Mouse (Mus musculus) bone marrow macrophage, adult 2 months (primary cell): ENCODE data around the gene Sit1. TPM values are rescaled to one million over a fixed set of nuclear protein-coding genes. Genes with fewer than 3 reads are reported as not detected.
"Not testable (repeated sequence)": the region's sequence is repeated elsewhere in the genome, so short reads cannot be mapped to it uniquely, and the experiment has no call there.

ENCODE experiments used
- H3K27ac ChIP-seq: 2 replicates; pipeline ENCODE4 v1.5.1; 2012; ENCODE audit warnings: low read depth, low read length; ENCODE audit not compliant: insufficient read depth
- H3K4me1 ChIP-seq: 2 replicates; pipeline ENCODE4 v1.6.1; 2012; ENCODE audit warnings: low read length; ENCODE audit not compliant: control insufficient read depth, insufficient read depth
- H3K4me3 ChIP-seq: 2 replicates; pipeline ENCODE4 v1.5.1; 2012; ENCODE audit warnings: mild to moderate bottlenecking, low read length, moderate library complexity; ENCODE audit not compliant: insufficient read depth
- CTCF ChIP-seq: IDR thresholded peaks from 2 replicates; pipeline ENCODE4 v1.5.1; 2012; ENCODE audit warnings: low read depth, mild to moderate bottlenecking, low read length, moderate library complexity
- POLR2A ChIP-seq: IDR thresholded peaks from 2 replicates; pipeline ENCODE4 v1.6.1; 2012; ENCODE audit warnings: mild to moderate bottlenecking, low read depth, low read length, borderline replicate concordance
- polyA plus RNA-seq: library from polyadenylated mRNA; stranded (reverse); fragments of >200 nt; gene quantifications from 2 replicates; pipeline ENCODE4 v1.2.4, GENCODE M21; 2012; ENCODE audit not compliant: missing spikeins, insufficient read depth, insufficient read length

Sit1 gene
- polyA plus RNA-seq, 1 experiment, result not detected

DNA sequence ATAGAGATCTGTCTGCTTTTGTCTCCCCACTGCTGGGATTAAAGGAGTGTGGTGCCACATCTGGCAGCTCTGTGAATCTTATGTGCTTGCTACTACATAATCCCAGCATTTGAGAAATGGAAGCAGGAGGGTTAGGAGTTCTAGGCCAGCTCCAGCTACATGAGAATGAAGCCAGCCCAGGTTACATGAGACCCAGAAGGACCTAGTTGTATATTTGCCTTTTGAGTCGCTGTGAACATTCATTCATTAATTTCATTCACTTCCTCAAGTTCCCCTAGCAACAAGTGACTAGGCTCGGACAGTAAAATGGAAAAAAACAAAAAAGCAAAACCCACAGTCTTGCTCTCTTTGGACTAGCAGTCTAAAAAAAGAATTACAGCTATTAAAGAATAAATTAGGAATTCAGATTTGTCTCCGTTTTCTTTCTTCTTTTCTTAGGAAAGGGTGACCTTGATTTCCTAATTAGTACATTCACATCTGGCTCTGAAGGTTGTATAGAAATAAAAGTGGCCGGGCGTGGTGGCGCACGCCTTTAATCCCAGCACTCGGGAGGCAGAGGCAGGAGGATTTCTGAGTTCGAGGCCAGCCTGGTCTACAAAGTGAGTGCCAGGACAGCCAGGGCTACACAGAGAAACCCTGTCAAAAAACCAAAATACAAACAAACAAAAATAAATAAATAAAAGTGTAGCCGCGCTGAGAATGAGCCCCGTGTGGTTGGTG is 8.7 kb upstream of the Sit1 start:
- no peak overlapping the region for H3K27ac ChIP-seq
- no peak for TF ChIP-seq CTCF
- no peak for TF ChIP-seq POLR2A
- H3K4me3 ChIP-seq, result no peak overlapping the region
- H3K4me1 ChIP-seq, result peaks cover 3% of the 10 kb centered on the region

DNA sequence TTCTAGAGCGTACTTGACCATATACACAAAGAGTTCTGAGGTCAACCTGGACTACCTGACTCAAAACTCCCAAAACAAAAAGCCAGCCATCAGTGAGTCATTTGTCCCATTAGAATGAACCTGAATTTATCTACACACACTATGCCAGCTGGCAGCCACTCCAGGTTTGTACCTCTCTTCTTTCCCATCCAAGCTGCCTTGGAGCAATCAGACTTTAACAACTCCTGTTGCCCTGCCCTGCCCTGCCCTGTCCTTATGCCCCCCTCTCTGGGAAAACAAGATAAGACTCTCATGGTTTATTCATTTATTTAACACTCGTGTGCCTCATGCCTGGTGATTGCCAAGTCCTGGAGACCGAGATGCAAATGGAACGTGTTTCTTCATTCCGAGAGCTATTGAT is 7.3 kb upstream of the Sit1 start:
- H3K27ac ChIP-seq, result no peak overlapping the region

DNA sequence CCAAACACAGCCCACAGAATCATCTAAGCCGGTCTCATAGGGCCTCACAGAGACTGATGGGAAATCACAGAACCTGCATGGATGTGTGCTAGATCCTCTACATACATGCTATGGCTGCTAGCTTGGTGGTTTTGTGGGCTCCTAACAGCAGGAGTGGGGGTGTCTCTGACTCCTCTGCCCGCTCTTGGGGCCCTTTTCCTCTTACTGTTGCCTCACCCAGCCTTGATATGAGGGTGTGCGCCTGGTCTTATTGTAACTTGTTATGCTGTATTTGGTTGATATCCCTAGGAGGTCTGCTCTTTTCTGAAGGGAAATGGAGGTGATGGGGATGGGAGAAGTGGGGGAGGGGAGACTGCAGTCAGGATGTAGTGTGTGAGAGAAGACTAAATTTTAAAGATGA is 6.1 kb upstream of the Sit1 start:
- TF ChIP-seq CTCF (no peak), POLR2A (no peak)
- no peak overlapping the region for H3K4me3 ChIP-seq
- H3K27ac ChIP-seq, result no peak overlapping the region
- peaks cover 3% of the 10 kb centered on the region for H3K4me1 ChIP-seq

More for the DNA sequence above, 7.3 kb upstream of the Sit1 start:
- no peak for TF ChIP-seq POLR2A
- no peak for TF ChIP-seq CTCF
- Histone ChIP-seq H3K4me3 (no peak overlapping the region), H3K4me1 (peaks cover 3% of the 10 kb centered on the region)

DNA sequence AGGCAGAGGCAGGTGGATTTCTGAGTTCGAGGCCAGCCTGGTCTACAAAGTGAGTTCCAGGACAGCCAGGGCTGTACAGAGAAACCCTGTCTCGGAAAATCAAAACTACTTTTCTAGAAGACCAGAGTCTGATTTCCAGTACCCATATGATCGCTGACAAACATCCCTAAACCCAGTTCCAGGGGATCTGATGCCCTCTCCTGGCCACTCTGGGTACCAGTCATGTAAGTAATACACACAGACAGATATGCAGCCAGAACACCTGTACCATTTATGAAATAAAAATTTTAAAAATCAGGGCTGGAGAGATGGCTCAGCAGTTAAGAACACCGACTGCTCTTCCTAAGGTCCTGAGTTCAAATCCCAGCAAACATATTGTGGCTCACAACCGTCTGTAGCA is 2.1 kb upstream of the Sit1 start:
- H3K27ac ChIP-seq, H3K4me1 ChIP-seq, H3K4me3 ChIP-seq: not testable (repeated sequence)

DNA sequence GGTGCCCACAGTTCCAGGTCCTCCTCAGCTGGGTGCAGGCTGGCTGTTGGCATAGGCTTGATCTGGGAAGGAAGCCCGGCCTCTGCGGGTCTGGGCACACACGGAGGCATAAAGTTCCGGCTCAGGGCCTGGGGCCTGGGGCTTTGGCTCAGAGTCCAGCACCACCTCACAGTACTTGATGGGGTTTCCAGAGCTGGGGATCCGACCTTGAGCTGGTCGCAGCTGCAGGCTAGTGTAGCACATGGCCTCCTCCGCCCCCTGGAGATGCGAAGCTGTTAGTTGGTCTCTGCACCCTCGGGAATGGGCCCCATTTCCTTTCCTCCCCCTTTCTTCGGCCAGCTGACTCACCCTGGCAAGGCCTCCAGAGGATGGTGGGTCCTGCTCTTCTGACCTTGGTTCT is 943 bp downstream of the Sit1 start:
- no peak overlapping the region for H3K4me3 ChIP-seq
- no peak overlapping the region for H3K27ac ChIP-seq
- no peak for TF ChIP-seq CTCF
- no peak for TF ChIP-seq POLR2A
- H3K4me1 ChIP-seq, result peaks cover 18% of the 10 kb centered on the region

DNA sequence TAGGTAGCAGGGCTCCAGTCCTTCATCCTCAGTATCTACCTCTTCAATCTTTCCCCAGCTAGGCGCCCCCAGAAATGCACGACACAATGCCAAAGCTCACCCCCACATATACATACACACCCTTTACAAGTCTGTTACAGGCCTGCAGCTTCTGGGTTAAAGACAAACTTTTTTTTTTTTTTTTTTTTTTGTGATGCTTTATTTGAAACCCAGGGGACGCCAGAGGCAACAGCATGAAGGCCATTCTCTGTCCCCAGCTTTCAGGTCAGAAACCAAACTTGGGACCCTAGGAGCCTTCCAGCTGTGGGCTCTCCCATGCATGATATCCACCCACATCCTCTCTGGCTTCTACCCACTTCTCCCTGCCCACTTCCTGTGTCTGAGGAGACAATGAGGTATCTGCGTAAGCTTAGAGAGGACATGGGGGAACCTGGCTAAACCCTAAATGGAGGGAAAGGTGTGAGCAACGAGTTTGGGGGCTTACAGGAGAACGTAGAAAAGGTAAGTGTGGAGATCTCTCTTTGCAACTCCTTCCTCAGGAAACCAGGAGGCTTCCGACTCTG is 1.6 kb downstream of the Sit1 start:
- H3K4me3 ChIP-seq, result no peak overlapping the region

DNA sequence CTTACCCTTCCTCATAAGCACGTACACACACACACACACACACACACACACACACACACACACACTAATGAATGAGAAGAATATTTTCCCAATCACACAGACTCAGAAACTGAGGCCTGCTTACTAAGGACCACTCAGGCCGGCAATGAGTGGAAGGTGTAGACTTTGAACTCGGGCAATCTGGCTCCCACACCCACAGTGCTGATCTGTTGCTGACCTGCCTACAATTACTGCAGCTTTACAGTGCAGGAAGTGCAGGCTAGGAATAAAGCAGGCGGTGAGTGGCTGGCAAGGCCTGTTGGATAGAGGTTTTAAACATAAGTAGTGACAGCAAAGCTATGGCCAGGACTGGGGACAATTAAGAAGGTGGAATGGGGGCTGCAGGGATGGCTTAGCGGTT is 2.5 kb downstream of the Sit1 start:
- no peak overlapping the region for H3K4me3 ChIP-seq
- no peak overlapping the region for H3K27ac ChIP-seq
- TF ChIP-seq POLR2A (no peak), CTCF (no peak)
- H3K4me1 ChIP-seq, result peaks cover 28% of the 10 kb centered on the region

More for the DNA sequence above, 1.6 kb downstream of the Sit1 start:
- TF ChIP-seq POLR2A, result no peak
- no peak for TF ChIP-seq CTCF
- no peak overlapping the region for H3K27ac ChIP-seq
- peaks cover 20% of the 10 kb centered on the region for H3K4me1 ChIP-seq

DNA sequence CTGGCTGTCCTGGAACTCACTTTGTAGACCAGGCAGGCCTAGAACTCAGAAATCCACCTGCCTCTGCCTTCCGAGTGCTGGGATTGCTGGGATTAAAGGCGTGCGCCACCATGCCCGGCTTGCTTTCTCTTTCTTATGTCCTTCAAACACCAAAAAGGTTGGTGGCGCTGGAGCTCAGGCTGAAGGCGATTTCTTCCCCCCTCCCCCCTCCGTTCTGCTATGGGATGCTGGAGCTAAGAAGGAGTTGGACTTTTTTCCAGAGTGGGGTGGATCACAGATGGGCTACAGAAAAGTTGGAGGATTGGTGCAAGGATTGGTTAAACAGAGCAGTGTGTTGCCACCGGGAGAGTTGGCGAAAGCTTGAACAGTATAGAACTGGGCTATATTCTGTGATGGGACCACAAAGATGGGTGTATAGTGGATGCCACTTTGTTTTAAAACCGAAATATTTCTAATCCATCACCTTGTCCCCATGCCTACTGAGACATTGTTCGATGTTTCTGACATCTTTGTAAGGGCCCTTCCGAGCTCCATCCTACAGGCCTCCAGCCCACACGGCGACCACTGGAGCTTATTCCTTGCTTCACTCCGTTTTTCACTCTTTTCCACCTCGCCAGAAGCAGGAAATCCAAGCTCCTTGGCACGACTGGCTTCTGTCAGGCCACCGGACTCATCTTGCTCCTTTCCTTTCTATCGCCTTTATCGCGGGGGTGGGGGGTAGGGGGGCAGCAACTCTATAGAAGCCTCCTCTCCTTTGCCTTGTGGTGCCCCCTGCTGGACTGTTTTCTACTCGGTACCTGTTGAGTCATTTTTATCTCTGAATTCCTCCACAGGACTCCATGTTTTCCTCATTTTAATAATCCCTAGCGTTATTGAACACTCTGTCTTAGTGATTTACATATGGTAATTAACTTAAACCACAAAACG is 4.4 kb downstream of the Sit1 start:
- peaks cover 43% of the 10 kb centered on the region for H3K4me1 ChIP-seq
- TF ChIP-seq POLR2A, result no peak
- peak; percentile 67 for TF ChIP-seq CTCF
- H3K4me3 ChIP-seq, result no peak overlapping the region
- H3K27ac ChIP-seq, result peak overlapping the region; percentile 69

DNA sequence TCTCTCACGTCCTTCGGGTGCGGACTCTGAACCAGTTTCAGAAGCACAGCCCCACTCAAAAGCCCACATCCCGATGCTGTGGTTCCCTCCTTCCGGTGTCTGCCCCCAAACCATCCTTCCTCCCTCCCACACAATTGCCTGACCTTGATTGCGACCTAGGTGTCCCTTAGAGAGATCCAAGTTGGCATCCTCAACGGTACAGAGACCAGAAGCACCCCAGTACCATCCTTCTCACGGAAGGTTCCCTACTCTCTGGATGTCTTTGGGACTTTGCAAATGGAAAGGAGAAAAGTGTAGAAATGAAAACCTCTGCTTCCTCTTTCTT is 5.0 kb downstream of the Sit1 start:
- Histone ChIP-seq H3K4me3 (peak overlapping the region; percentile 53), H3K4me1 (peaks cover 47% of the 10 kb centered on the region), H3K27ac (peak overlapping the region; percentile 69)
- no peak for TF ChIP-seq POLR2A
- no peak; the same call in 1 of the 2 replicates for TF ChIP-seq CTCF
